Mouse (Mus musculus): ENCODE measurements around the gene Shisal2a. TPM values are rescaled to one million over a fixed set of nuclear protein-coding genes. Genes with fewer than 3 reads are reported as not detected.

The Shisal2a gene
- polyA plus RNA-seq, 1 experiment from 2014 or later: 2.4 TPM

DNA sequence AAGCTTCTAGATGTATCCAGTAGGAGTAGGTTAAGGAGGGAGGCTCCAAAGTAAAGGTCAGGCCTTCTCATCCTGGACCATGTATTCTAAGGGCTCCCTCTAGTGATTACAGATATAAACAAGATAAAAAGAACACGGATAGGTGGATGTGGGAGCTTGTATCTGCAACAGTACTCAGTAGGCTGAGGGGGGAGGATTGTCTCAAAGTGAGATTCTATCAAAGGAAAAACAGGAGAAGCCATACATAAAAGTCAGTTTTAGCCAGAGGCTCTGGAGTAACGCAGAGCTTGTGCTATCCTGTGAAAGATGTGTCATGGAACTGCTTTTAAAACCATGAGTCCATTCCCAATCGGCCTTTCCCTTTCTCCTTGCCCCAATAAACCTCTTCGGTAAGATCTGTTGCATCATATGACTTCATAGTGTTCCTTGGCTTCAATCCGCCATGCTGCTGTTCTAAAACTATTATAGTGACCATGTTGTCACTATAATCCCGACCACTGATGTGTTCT is 56.0 kb downstream of the Shisal2a start:
- Histone ChIP-seq H3K4me3 (peak overlapping the region; percentile 62), H3K27me3 (ENCODE audit: insufficient read depth, poor library complexity, severe bottlenecking) (no peaks in the 10 kb centered on the region), H3K27ac (peak overlapping the region; percentile 89), H3K4me1 (replicated peaks) (peaks cover 15% of the 10 kb centered on the region), H3K9me3 (no peaks in the 10 kb centered on the region), H3K36me3 (peaks cover 24% of the 10 kb centered on the region)
- DNase-seq (ENCODE audit: low spot score): no peak
- 39% methylated on average over 6 of the region's 6 CpGs for WGBS

DNA sequence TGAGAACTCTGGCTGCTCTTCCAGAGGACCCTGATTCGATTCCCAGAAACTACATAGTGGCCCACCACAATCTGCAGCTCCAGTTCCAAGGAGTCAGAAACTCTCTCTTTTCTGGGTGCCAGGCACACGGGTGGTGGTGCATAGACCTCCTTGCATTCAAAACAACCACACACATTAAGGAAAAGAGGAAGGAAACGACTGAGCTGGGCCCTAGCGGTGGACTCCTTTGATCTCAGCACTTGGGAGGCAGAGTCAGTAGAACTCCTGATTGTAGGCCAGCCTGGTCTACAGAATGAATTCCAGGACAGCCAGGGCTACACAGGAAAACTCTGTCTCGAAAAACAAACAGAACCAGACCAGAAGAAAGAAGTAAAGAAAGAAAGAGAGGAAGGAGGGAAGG is 59.6 kb downstream of the Shisal2a start:
- no peaks in the 10 kb centered on the region for H3K27me3 ChIP-seq (ENCODE audit: insufficient read depth, poor library complexity, severe bottlenecking)
- no peak overlapping the region for H3K4me3 ChIP-seq
- H3K9me3 ChIP-seq: no peaks in the 10 kb centered on the region
- WGBS: 63% methylated on average over 5 of the region's 5 CpGs
- H3K27ac ChIP-seq: no peak overlapping the region
- H3K4me1 ChIP-seq (replicated peaks): peaks cover 9% of the 10 kb centered on the region
- H3K36me3 ChIP-seq: no peaks in the 10 kb centered on the region
- DNase-seq (ENCODE audit: low spot score): no peak

DNA sequence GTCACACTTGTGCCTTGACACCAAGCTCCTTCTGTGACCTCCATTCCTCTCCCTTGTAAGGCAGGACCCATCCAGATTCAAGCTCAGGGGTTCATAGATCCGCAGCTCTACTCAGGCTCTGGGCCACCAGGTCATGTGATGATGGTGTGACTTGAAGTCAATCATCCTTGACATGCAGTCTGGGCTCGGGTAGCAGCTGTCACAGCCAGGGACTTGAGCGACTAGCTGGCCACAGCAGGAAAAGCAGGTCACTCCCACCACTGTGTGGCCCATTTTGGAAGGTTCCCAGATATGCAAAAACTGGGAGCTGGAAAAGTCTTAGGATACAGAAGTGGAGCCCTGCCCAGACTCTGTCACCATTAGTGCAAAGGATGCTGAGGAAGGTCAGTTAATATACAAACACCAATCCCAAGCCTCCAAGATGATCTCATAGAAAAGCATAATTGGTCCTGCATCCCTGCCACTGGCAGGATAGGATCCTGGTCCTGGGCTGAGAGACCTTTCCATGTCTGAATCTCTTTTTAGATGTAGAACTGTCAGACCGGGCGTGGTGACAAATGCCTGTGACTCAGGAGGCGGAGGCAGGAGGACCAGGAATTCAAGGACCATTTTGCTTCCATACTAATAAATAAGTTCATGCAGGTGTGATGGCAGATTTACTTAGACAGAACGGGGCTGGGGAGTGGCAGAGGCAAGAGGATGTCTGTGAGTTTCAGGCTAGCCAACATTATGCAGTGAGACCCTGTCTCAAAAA is 62.3 kb downstream of the Shisal2a start:
- H3K27me3 ChIP-seq (ENCODE audit: insufficient read depth, poor library complexity, severe bottlenecking): no peaks in the 10 kb centered on the region
- DNase-seq (ENCODE audit: low spot score): no peak
- H3K4me3 ChIP-seq: no peak overlapping the region
- H3K9me3 ChIP-seq: no peaks in the 10 kb centered on the region
- no peaks in the 10 kb centered on the region for H3K36me3 ChIP-seq
- no peak overlapping the region for H3K27ac ChIP-seq
- no peaks in the 10 kb centered on the region for H3K4me1 ChIP-seq (replicated peaks)
- WGBS: 80% methylated on average over 7 of the region's 7 CpGs

DNA sequence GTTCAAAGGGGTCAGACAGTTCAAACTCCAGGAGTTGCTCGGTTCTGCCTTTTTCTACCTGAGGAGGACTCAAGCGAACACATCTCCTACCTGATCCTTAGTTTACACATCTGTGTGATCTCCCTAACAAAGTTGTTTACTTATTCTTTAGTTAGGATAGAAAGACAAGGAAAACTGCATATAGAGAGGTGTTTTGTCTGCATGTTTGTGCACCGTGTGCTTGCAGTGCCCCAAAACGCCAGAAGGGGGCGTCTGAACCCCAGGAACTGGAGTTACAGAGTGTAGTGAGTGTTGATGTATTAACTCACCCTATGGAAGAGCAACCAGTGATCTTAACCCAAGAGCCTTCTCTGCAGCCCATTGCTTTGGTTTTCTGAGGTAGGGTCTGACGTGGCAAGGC is 63.4 kb downstream of the Shisal2a start:
- H3K4me1 ChIP-seq (replicated peaks): no peaks in the 10 kb centered on the region
- H3K27me3 ChIP-seq (ENCODE audit: insufficient read depth, poor library complexity, severe bottlenecking): no peaks in the 10 kb centered on the region
- H3K36me3 ChIP-seq: no peaks in the 10 kb centered on the region
- 69% methylated on average over 6 of the region's 6 CpGs for WGBS
- no peak overlapping the region for H3K4me3 ChIP-seq
- no peaks in the 10 kb centered on the region for H3K9me3 ChIP-seq
- DNase-seq (ENCODE audit: low spot score): no peak
- no peak overlapping the region for H3K27ac ChIP-seq

DNA sequence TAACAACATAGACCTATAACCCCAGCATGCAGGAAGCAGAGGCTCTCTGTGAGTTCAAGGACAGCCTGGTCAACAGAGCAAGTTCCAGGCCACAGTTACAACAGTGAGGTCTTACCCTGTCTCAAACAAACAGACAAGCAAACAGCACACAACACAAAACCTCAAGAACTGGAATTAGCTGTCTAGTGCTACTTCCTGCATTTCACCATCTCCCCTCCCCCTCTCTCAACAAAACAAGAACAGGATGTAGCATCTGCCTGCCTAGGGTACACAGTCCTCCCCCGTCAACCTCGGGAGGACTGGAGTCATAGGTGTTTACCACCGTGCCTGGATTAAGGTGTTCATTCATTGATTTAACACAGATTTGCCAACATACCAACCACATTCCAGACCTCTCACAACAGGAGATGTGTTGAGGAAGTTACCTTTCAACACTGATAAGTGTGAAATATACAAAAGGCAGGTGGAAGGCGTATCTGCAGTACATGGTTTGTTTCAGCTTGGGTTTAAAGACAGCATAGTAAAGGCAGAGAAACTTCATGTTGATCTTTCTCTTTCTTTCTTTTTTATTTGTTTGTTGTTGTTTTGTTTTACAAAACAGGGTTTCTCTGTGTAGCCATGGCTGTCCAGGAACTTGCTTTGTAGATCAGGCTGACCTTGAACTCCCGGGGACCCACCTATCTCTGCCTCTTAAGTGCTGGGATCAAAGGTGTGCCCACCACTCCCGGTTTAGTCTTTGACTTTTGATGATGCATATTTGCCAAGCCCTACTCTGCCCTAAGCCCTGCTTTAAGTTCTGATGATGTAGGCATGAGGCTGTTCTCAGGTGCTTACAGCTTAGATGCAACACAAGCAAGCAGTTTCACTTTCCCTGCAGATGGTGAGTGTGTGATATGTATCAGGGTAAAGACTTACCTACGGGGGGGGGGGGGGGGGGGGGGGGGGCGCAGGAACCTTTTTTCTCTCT is 64.2 kb downstream of the Shisal2a start:
- H3K27ac ChIP-seq: no peak overlapping the region
- no peaks in the 10 kb centered on the region for H3K27me3 ChIP-seq (ENCODE audit: insufficient read depth, poor library complexity, severe bottlenecking)
- H3K4me1 ChIP-seq (replicated peaks): no peaks in the 10 kb centered on the region
- DNase-seq (ENCODE audit: low spot score): no peak
- WGBS: 73% methylated on average over 8 of the region's 8 CpGs
- H3K9me3 ChIP-seq: no peaks in the 10 kb centered on the region
- no peak overlapping the region for H3K4me3 ChIP-seq
- no peaks in the 10 kb centered on the region for H3K36me3 ChIP-seq

Other genes with a start within 250 kb of the Shisal2a start
- gene Scp2, start 238.4 kb downstream of the Shisal2a start, polyA plus RNA-seq (2016; fragmentation: Nextera tagmentation; extraction: Ambion mirVana): 186 and 213 TPM in 2 replicates
- 15.9 and 18.6 TPM in 2 replicates for gene Echdc2, start 217.9 kb downstream of the Shisal2a start, polyA plus RNA-seq (2016; fragmentation: Nextera tagmentation; extraction: Ambion mirVana)
- 0.07 TPM in 1 of 2 replicates, not detected in the other for gene Zyg11a, start 165.3 kb downstream of the Shisal2a start, polyA plus RNA-seq (2016; fragmentation: Nextera tagmentation; extraction: Ambion mirVana)
- gene Zyg11b, start 82.3 kb downstream of the Shisal2a start, polyA plus RNA-seq (2016; fragmentation: Nextera tagmentation; extraction: Ambion mirVana): 13.0 and 17.0 TPM in 2 replicates
- 65.2 and 68.6 TPM in 2 replicates for gene Coa7, start 55.2 kb downstream of the Shisal2a start, polyA plus RNA-seq (2016; fragmentation: Nextera tagmentation; extraction: Ambion mirVana)
- 45.9 and 56.0 TPM in 2 replicates for gene Gpx7, start 23.6 kb upstream of the Shisal2a start, polyA plus RNA-seq (2016; fragmentation: Nextera tagmentation; extraction: Ambion mirVana)
- gene Tut4, start 76.1 kb upstream of the Shisal2a start, polyA plus RNA-seq (2016; fragmentation: Nextera tagmentation; extraction: Ambion mirVana): 62.4 and 81.0 TPM in 2 replicates
- 101 and 117 TPM in 2 replicates for gene Prpf38a, start 196.0 kb upstream of the Shisal2a start, polyA plus RNA-seq (2016; fragmentation: Nextera tagmentation; extraction: Ambion mirVana)
- gene Orc1, start 196.1 kb upstream of the Shisal2a start, polyA plus RNA-seq (2016; fragmentation: Nextera tagmentation; extraction: Ambion mirVana): 14.4 and 22.2 TPM in 2 replicates
- gene Cc2d1b, start 236.6 kb upstream of the Shisal2a start, polyA plus RNA-seq (2016; fragmentation: Nextera tagmentation; extraction: Ambion mirVana): 24.8 and 26.6 TPM in 2 replicates